22 mouse cellular contexts compared by ENCODE assay signal in genomic region chr12:34725204-34725603, GRCm38 (mm10).
DNase-seq lines count a peak whose midpoint lies in the region; ATAC-seq and TF ChIP-seq lines count a peak whose summit lies in the region.
"Had no signal": no experiment of that assay in that cellular context is flagged by ENCODE, and none has a peak within 500 bp of the region (broad histone marks: within the 10 kb centered on the region; RNA-seq: fewer than 3 reads in every experiment).

No protein-coding gene starts in this region.

- WGBS in midbrain, postnatal 0 days, result 43% methylated on average over 5 of the region's 5 CpGs
- 59% methylated on average over 5 of the region's 5 CpGs for WGBS in midbrain, embryonic 13.5 days
- WGBS in macrophage (ENCODE audit: missing documents), result 17% methylated on average over 5 of the region's 5 CpGs
- 49% methylated on average over 5 of the region's 5 CpGs for WGBS in kidney, adult 2 months

- H3K79me2 ChIP-seq in macrophage (ENCODE audit: inconsistent target), result no peaks in the 10 kb centered on the region

- H3K9me3 ChIP-seq in midbrain, postnatal 0 days (ENCODE audit: low read length), result no peaks in the 10 kb centered on the region
- no peaks in the 10 kb centered on the region for H3K9me3 ChIP-seq in midbrain, embryonic 13.5 days
- H3K9me3 ChIP-seq: embryonic facial prominence, embryonic 15.5 days; heart, embryonic 12.5 days; hindbrain, embryonic 13.5 days; neural tube, embryonic 13.5 days had no signal

- no peak for TF ChIP-seq POLR2A in kidney, adult 2 months (IDR thresholded peaks at IDR 0.05; ENCODE audit: low read depth, low read length)

- no peaks in the 10 kb centered on the region for H3K36me3 ChIP-seq in midbrain, postnatal 0 days (ENCODE audit: insufficient read depth, low read length)
- no peaks in the 10 kb centered on the region for H3K36me3 ChIP-seq in midbrain, embryonic 13.5 days
- H3K36me3 ChIP-seq in macrophage (ENCODE audit: inconsistent target), result no peaks in the 10 kb centered on the region
- H3K36me3 ChIP-seq in splenic B cell, adult 2 months (ENCODE audit: control insufficient read depth, insufficient read depth, low read length, poor library complexity, severe bottlenecking), result no peaks in the 10 kb centered on the region
- H3K36me3 ChIP-seq in kidney, adult 2 months (ENCODE audit: control insufficient read depth, insufficient read depth, low read length), result no peaks in the 10 kb centered on the region
- H3K36me3 ChIP-seq: embryonic facial prominence, embryonic 15.5 days; heart, embryonic 12.5 days; hindbrain, embryonic 13.5 days; neural tube, embryonic 13.5 days had no signal

- H3K4me2 ChIP-seq in midbrain, postnatal 0 days (ENCODE audit: low read depth, low read length, poor library complexity, severe bottlenecking), result no peak overlapping the region
- no peak overlapping the region for H3K4me2 ChIP-seq in midbrain, embryonic 13.5 days (replicated peaks)
- H3K4me2 ChIP-seq: embryonic facial prominence, embryonic 15.5 days; heart, embryonic 12.5 days; hindbrain, embryonic 13.5 days; neural tube, embryonic 13.5 days had no signal

- no peaks in the 10 kb centered on the region for H3K4me1 ChIP-seq in midbrain, postnatal 0 days (ENCODE audit: insufficient read depth, low read length)
- no peaks in the 10 kb centered on the region; the same call in 1 of the 2 replicates for H3K4me1 ChIP-seq in midbrain, embryonic 13.5 days (replicated peaks)
- H3K4me1 ChIP-seq in kidney, adult 2 months (ENCODE audit: control insufficient read depth, insufficient read depth, low read length), result no peaks in the 10 kb centered on the region; the same call in 1 of the 2 replicates
- H3K4me1 ChIP-seq: embryonic facial prominence, embryonic 15.5 days had no signal

- no peak overlapping the region for H3K27ac ChIP-seq in midbrain, postnatal 0 days (ENCODE audit: low read depth, low read length)
- no peak overlapping the region for H3K27ac ChIP-seq in midbrain, embryonic 13.5 days
- peak overlapping the region; percentile 96 for H3K27ac ChIP-seq in macrophage
- H3K27ac ChIP-seq in kidney, adult 2 months (ENCODE audit: insufficient read depth, low read depth, low read length), result no peak overlapping the region
- H3K27ac ChIP-seq: embryonic facial prominence, embryonic 15.5 days; gastrocnemius, adult 2 months; hindbrain, embryonic 13.5 days; layer of hippocampus, adult 2 months; neural tube, embryonic 13.5 days had no signal

- no peak for TF ChIP-seq CTCF in midbrain, postnatal 0 days (IDR thresholded peaks at IDR 0.05)
- TF ChIP-seq CTCF in kidney, adult 2 months (conservative IDR thresholded peaks at IDR 0.05; ENCODE audit: insufficient read depth, insufficient read length, low read depth, low read length), result no peak

- H3K27me3 ChIP-seq in midbrain, postnatal 0 days (ENCODE audit: insufficient read depth, low read length), result no peaks in the 10 kb centered on the region
- no peaks in the 10 kb centered on the region for H3K27me3 ChIP-seq in midbrain, embryonic 13.5 days
- no peaks in the 10 kb centered on the region for H3K27me3 ChIP-seq in splenic B cell, adult 2 months (ENCODE audit: control insufficient read depth, insufficient read depth, low read length, poor library complexity, severe bottlenecking)
- no peaks in the 10 kb centered on the region for H3K27me3 ChIP-seq in kidney, adult 2 months (replicated peaks; ENCODE audit: control insufficient read depth, insufficient read depth, low read length)
- H3K27me3 ChIP-seq: embryonic facial prominence, embryonic 15.5 days; heart, embryonic 12.5 days; hindbrain, embryonic 13.5 days; neural tube, embryonic 13.5 days had no signal

- no peak overlapping the region for H3K4me3 ChIP-seq in midbrain, postnatal 0 days (ENCODE audit: low read depth, low read length)
- H3K4me3 ChIP-seq in midbrain, embryonic 13.5 days (replicated peaks), result no peak overlapping the region
- H3K4me3 ChIP-seq in macrophage (ENCODE audit: inconsistent target), result no peak overlapping the region
- no peak overlapping the region for H3K4me3 ChIP-seq in kidney, adult 2 months (ENCODE audit: insufficient read depth, low read depth, low read length)
- H3K4me3 ChIP-seq: embryonic facial prominence, embryonic 15.5 days; gastrocnemius, adult 2 months; heart, embryonic 12.5 days; hindbrain, embryonic 13.5 days; layer of hippocampus, adult 2 months; neural tube, embryonic 13.5 days had no signal

- DNase-seq in heart, adult 11 months, result peak; percentile 89
- no peak for DNase-seq in heart, adult 8-10 months (ENCODE audit: low spot score)
- DNase-seq in midbrain, postnatal 0 days (ENCODE audit: low spot score), result peak; percentile 39
- DNase-seq in splenic B cell, adult 2 months (ENCODE audit: low read depth, low spot score), result peak; percentile 31
- no peak for DNase-seq in gastrocnemius, postnatal 36 days
- DNase-seq in kidney, adult 2 months, result no peak
- DNase-seq: cerebellum, adult 18-20 months; cerebellum, postnatal 14 days; embryo, embryonic 11 days; gastrocnemius, adult 2 months; heart, postnatal 10 days; kidney, adult 9 months; kidney, postnatal 25 days; lung, postnatal 10 days had no signal

- no peak for ATAC-seq in midbrain, postnatal 0 days (ENCODE audit: low FRiP score)
- ATAC-seq in midbrain, embryonic 13.5 days, result no peak
- ATAC-seq: forebrain, embryonic 14.5 days had no signal

- H3K9ac ChIP-seq in midbrain, postnatal 0 days (replicated peaks; ENCODE audit: low read length, poor library complexity, severe bottlenecking), result no peak overlapping the region
- H3K9ac ChIP-seq in midbrain, embryonic 13.5 days (replicated peaks), result no peak overlapping the region
- H3K9ac ChIP-seq: embryonic facial prominence, embryonic 15.5 days; heart, embryonic 12.5 days; hindbrain, embryonic 13.5 days; neural tube, embryonic 13.5 days had no signal

- intact Hi-C loops in gastrocnemius, postnatal 36 days (cut with DNase I), result no loop called here

Comparison
In these comparisons a context has a peak if more than half of its experiments do, and no peak if none do; other contexts are left out.
1. DNase-seq: peak in heart, adult 11 months (single experiment), midbrain, postnatal 0 days (single experiment) and splenic B cell, adult 2 months (single experiment); none in heart, adult 8-10 months (single experiment), gastrocnemius, postnatal 36 days (0 of 2) and kidney, adult 2 months (single experiment).